Mouse (Mus musculus): ENCODE results near the gene Il1r1.

- TF ChIP-seq POLR2A (IDR thresholded peaks at IDR 0.05; ENCODE audit: low read depth, low read length) (no peak), CTCF (conservative IDR thresholded peaks at IDR 0.05; ENCODE audit: insufficient read depth, insufficient read length, low read depth, low read length) (no peak)
Measured at GRCm38 (mm10) chr1:40358351-40358750, 133.5 kb downstream of the Il1r1 start.
